Mouse (Mus musculus) erythroblast, embryonic 14.5 days (primary cell): ENCODE results near the gene Pla2g4f. TPM values are rescaled to one million over a fixed set of nuclear protein-coding genes. Genes with fewer than 3 reads are reported as not detected.
A peak's percentile ranks its signal among the peaks of the same experiment; 100 is the strongest.

ENCODE experiments used
- H3K27me3 ChIP-seq: 2 replicates; pipeline ENCODE4 v1.6.1; 2012; ENCODE audit warnings: inconsistent platforms; ENCODE audit not compliant: control insufficient read depth
- H3K36me3 ChIP-seq: 2 replicates; pipeline ENCODE4 v1.6.1; 2012; ENCODE audit warnings: mild to moderate bottlenecking, inconsistent platforms; ENCODE audit not compliant: control insufficient read depth
- H3K4me1 ChIP-seq: 2 replicates; pipeline ENCODE4 v1.6.1; 2012; ENCODE audit warnings: inconsistent platforms; ENCODE audit not compliant: control insufficient read depth
- H3K4me3 ChIP-seq: replicated peaks from 2 replicates; pipeline ENCODE3; 2012; ENCODE audit warnings: moderate library complexity, mild to moderate bottlenecking, inconsistent platforms
- H3K9me3 ChIP-seq: 2 replicates; pipeline ENCODE4 v1.6.1; 2012; ENCODE audit warnings: low read length, inconsistent platforms, mixed read lengths; ENCODE audit not compliant: control insufficient read depth
- GATA1 ChIP-seq: IDR thresholded peaks from 2 replicates; pipeline ENCODE4 v1.6.1; 2012; ENCODE audit warnings: low read length, inconsistent platforms, mixed read lengths
- TAL1 ChIP-seq: IDR thresholded peaks from 3 replicates; pipeline ENCODE4 v1.6.1; 2012; ENCODE audit warnings: low read length, inconsistent platforms, mixed read lengths
- polyA plus RNA-seq: library from polyadenylated mRNA; stranded (reverse); fragments of >175 nt; gene quantifications from 2 replicates; pipeline ENCODE4 v1.2.3, GENCODE M21; 2012

Gene Pla2g4f
- polyA plus RNA-seq = not detected in 2 replicates

- Histone ChIP-seq H3K27me3 (no peaks in the 10 kb centered on the region), H3K4me1 (peaks cover 2% of the 10 kb centered on the region; the same call in 1 of the 2 replicates), H3K9me3 (no peaks in the 10 kb centered on the region), H3K36me3 (peaks cover 27% of the 10 kb centered on the region), H3K4me3 (no peak within 1 kb of the TSS)
- TF ChIP-seq GATA1 (no peak), TAL1 (no peak)
Measured at GRCm38 (mm10) chr2:120313976-120314375, at the start of gene Pla2g4f. Pla2g4f (minus strand) TSS chr2:120314165.

- Histone ChIP-seq H3K4me1 (no peaks in the 10 kb centered on the region), H3K4me3 (no peak overlapping the region), H3K36me3 (peaks cover 72% of the 10 kb centered on the region), H3K27me3 (no peaks in the 10 kb centered on the region), H3K9me3 (no peaks in the 10 kb centered on the region)
- TF ChIP-seq TAL1 = no peak
- no peak for TF ChIP-seq GATA1
Measured at GRCm38 (mm10) chr2:120360425-120360824, 46.5 kb upstream of the Pla2g4f start.

- Histone ChIP-seq H3K4me3 (peak within 1 kb of the TSS; percentile 94), H3K9me3 (no peaks in the 10 kb centered on the region), H3K27me3 (no peaks in the 10 kb centered on the region), H3K4me1 (peaks cover 26% of the 10 kb centered on the region), H3K36me3 (peaks cover 45% of the 10 kb centered on the region)
- no peak for TF ChIP-seq TAL1
- TF ChIP-seq GATA1 = no peak
Measured at GRCm38 (mm10) chr2:120352682-120353646, 39.0 kb upstream of the Pla2g4f start, which contains the start of gene Vps39. Vps39 (minus strand) TSS chr2:120353137.

GRCm38 (mm10) chr2:120351321-120351720 lies 37.4 kb upstream of the Pla2g4f start:
- Histone ChIP-seq H3K36me3 (peaks cover 41% of the 10 kb centered on the region), H3K4me3 (no peak overlapping the region)

GRCm38 (mm10) chr2:120348120-120348519 lies 34.2 kb upstream of the Pla2g4f start:
- Histone ChIP-seq H3K4me1 (peaks cover 23% of the 10 kb centered on the region), H3K4me3 (no peak overlapping the region), H3K27me3 (no peaks in the 10 kb centered on the region), H3K9me3 (no peaks in the 10 kb centered on the region), H3K36me3 (peaks cover 50% of the 10 kb centered on the region)
- no peak for TF ChIP-seq GATA1
- no peak for TF ChIP-seq TAL1

More at GRCm38 (mm10) chr2:120351321-120351720, 37.4 kb upstream of the Pla2g4f start:
- Histone ChIP-seq H3K27me3 (no peaks in the 10 kb centered on the region), H3K4me1 (peaks cover 26% of the 10 kb centered on the region), H3K9me3 (no peaks in the 10 kb centered on the region)
- TF ChIP-seq GATA1 = no peak
- TF ChIP-seq TAL1 = no peak

- H3K9me3 ChIP-seq = no peaks in the 10 kb centered on the region
- TF ChIP-seq TAL1 (no peak), GATA1 (no peak)
- no peak overlapping the region for H3K4me3 ChIP-seq
- no peaks in the 10 kb centered on the region for H3K27me3 ChIP-seq
- H3K36me3 ChIP-seq = peaks cover 86% of the 10 kb centered on the region
- no peaks in the 10 kb centered on the region for H3K4me1 ChIP-seq
Measured at GRCm38 (mm10) chr2:120341741-120342140, 27.8 kb upstream of the Pla2g4f start.

GRCm38 (mm10) chr2:120337886-120338285 lies 23.9 kb upstream of the Pla2g4f start:
- no peak overlapping the region for H3K4me3 ChIP-seq
- H3K9me3 ChIP-seq = no peaks in the 10 kb centered on the region
- H3K27me3 ChIP-seq = no peaks in the 10 kb centered on the region
- no peak for TF ChIP-seq TAL1
- no peak for TF ChIP-seq GATA1
- peaks cover 74% of the 10 kb centered on the region for H3K36me3 ChIP-seq
- no peaks in the 10 kb centered on the region for H3K4me1 ChIP-seq

GRCm38 (mm10) chr2:120331575-120331974 lies 17.6 kb upstream of the Pla2g4f start:
- no peak for TF ChIP-seq GATA1
- no peak for TF ChIP-seq TAL1
- H3K27me3 ChIP-seq = no peaks in the 10 kb centered on the region
- H3K4me3 ChIP-seq = no peak overlapping the region
- H3K9me3 ChIP-seq = no peaks in the 10 kb centered on the region
- H3K36me3 ChIP-seq = peaks cover 72% of the 10 kb centered on the region
- no peaks in the 10 kb centered on the region for H3K4me1 ChIP-seq

- TF ChIP-seq GATA1 = no peak
- TF ChIP-seq TAL1 = no peak
- H3K36me3 ChIP-seq = peaks cover 32% of the 10 kb centered on the region
- H3K27me3 ChIP-seq = no peaks in the 10 kb centered on the region
- H3K4me1 ChIP-seq = peaks cover 2% of the 10 kb centered on the region; the same call in 1 of the 2 replicates
- H3K9me3 ChIP-seq = no peaks in the 10 kb centered on the region
- no peak overlapping the region for H3K4me3 ChIP-seq
Measured at GRCm38 (mm10) chr2:120315077-120315476, 1.1 kb upstream of the Pla2g4f start.
